ENCODE assay signal across 44 mouse cellular contexts in the genomic region with DNA sequence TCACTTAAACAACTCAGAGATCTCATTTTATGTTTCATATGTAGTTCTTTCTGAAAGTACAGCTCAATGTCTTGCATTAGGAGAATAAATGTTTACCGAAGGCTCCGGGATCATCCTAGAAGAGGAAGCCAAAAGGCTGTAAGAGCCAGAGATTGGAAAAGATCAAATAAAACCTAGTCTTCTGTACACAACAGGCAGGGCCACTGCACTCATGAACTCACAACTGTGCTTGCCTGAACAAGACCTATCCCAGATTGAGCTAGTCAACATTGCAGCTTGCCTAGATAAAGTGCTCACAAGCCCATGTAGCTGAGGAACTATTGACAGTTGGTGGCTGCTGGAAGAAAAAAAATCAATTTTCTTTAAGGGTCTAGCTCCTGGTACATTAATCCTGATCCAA. TPM values are rescaled to one million over a fixed set of nuclear protein-coding genes. Genes with fewer than 3 reads are reported as not detected.
"Had no signal": no experiment of that assay in that cellular context is flagged by ENCODE, and none has a peak within 500 bp of the region (broad histone marks: within the 10 kb centered on the region; RNA-seq: fewer than 3 reads in every experiment).

No protein-coding gene starts in this region.

- H3K4me1 ChIP-seq: limb, embryonic 10.5 days; limb, embryonic 12.5 days; limb, embryonic 13.5 days; limb, embryonic 15.5 days; liver, embryonic 12.5 days; liver, embryonic 13.5 days; liver, embryonic 15.5 days; lung, embryonic 15.5 days; megakaryocyte, embryonic 14.5 days; midbrain, embryonic 10.5 days; midbrain, embryonic 12.5 days; midbrain, embryonic 13.5 days; midbrain, embryonic 15.5 days had no signal

- H3K4me2 ChIP-seq: limb, embryonic 12.5 days; limb, embryonic 13.5 days; limb, embryonic 15.5 days; liver, embryonic 11.5 days; liver, embryonic 12.5 days; liver, embryonic 13.5 days; liver, embryonic 15.5 days; lung, embryonic 14.5 days; lung, embryonic 15.5 days; midbrain, embryonic 11.5 days; midbrain, embryonic 12.5 days; midbrain, embryonic 13.5 days; midbrain, embryonic 15.5 days had no signal

- H3K9me3 ChIP-seq: limb, embryonic 10.5 days; limb, embryonic 12.5 days; limb, embryonic 13.5 days; limb, embryonic 15.5 days; liver, embryonic 12.5 days; liver, embryonic 13.5 days; liver, embryonic 15.5 days; lung, embryonic 15.5 days; megakaryocyte, embryonic 14.5 days; midbrain, embryonic 10.5 days; midbrain, embryonic 12.5 days; midbrain, embryonic 13.5 days; midbrain, embryonic 15.5 days had no signal

- H3K4me3 ChIP-seq: left cerebral cortex, adult 2 months; limb, embryonic 10.5 days; limb, embryonic 12.5 days; limb, embryonic 13.5 days; limb, embryonic 15.5 days; liver, embryonic 12.5 days; liver, embryonic 13.5 days; liver, embryonic 15.5 days; lung, embryonic 15.5 days; megakaryocyte, embryonic 14.5 days; midbrain, embryonic 10.5 days; midbrain, embryonic 12.5 days; midbrain, embryonic 13.5 days; midbrain, embryonic 15.5 days; myocyte had no signal

- ATAC-seq: liver, embryonic 12.5 days; lung, postnatal 0 days; midbrain, embryonic 13.5 days; midbrain, embryonic 15.5 days; midbrain, embryonic 16.5 days had no signal

- H3K9ac ChIP-seq: limb, embryonic 12.5 days; limb, embryonic 13.5 days; limb, embryonic 15.5 days; liver, embryonic 12.5 days; liver, embryonic 13.5 days; liver, embryonic 14.5 days; liver, embryonic 15.5 days; lung, embryonic 14.5 days; lung, embryonic 15.5 days; midbrain, embryonic 12.5 days; midbrain, embryonic 13.5 days; midbrain, embryonic 15.5 days had no signal

- DNase-seq: left cerebral cortex, postnatal 4 days; liver; liver, embryonic 13.5 days; lung, adult 18-20 months; lung, adult 2 months; lung, embryonic 14.5 days; lung, postnatal 10 days; lung, postnatal 14 days; lung, postnatal 36 days; lung, postnatal 4 days; midbrain, embryonic 14.5 days had no signal

- H3K27ac ChIP-seq: left cerebral cortex, adult 2 months; limb, embryonic 10.5 days; limb, embryonic 12.5 days; limb, embryonic 13.5 days; limb, embryonic 15.5 days; liver, embryonic 12.5 days; liver, embryonic 13.5 days; liver, embryonic 14.5 days; liver, embryonic 15.5 days; lung, embryonic 15.5 days; macrophage; midbrain, embryonic 10.5 days; midbrain, embryonic 12.5 days; midbrain, embryonic 13.5 days; midbrain, embryonic 15.5 days had no signal

- H3K36me3 ChIP-seq: limb, embryonic 10.5 days; limb, embryonic 12.5 days; limb, embryonic 13.5 days; limb, embryonic 15.5 days; liver, embryonic 12.5 days; liver, embryonic 13.5 days; liver, embryonic 15.5 days; lung, embryonic 15.5 days; midbrain, embryonic 10.5 days; midbrain, embryonic 12.5 days; midbrain, embryonic 13.5 days; midbrain, embryonic 15.5 days had no signal

- H3K27me3 ChIP-seq: limb, embryonic 12.5 days; limb, embryonic 13.5 days; limb, embryonic 15.5 days; liver, embryonic 12.5 days; liver, embryonic 13.5 days; liver, embryonic 15.5 days; lung, embryonic 15.5 days; megakaryocyte, embryonic 14.5 days; midbrain, embryonic 12.5 days; midbrain, embryonic 13.5 days; midbrain, embryonic 15.5 days had no signal

RNA-seq across cellular contexts. Expression of a gene that starts 42.5 kb away (rescaled TPM):
- total RNA-seq: megakaryocyte progenitor cell, adult 5-6 weeks; megakaryocyte-erythroid progenitor cell, adult 5-6 weeks had no signal
- polyA plus RNA-seq: macrophage, myocyte had no signal

RNA-seq across cellular contexts. Expression of a gene that starts 55.8 kb away (rescaled TPM):
- total RNA-seq: left cerebral cortex, adult 18-20 months; left cerebral cortex, adult 2 months; left cerebral cortex, adult 8-10 months; left cerebral cortex, postnatal 10 days; left cerebral cortex, postnatal 14 days; left cerebral cortex, postnatal 25 days; left cerebral cortex, postnatal 36 days; left cerebral cortex, postnatal 4 days; megakaryocyte progenitor cell, adult 5-6 weeks; megakaryocyte-erythroid progenitor cell, adult 5-6 weeks; midbrain, postnatal 0 days; monocyte, adult 5-6 weeks had no signal
- polyA plus RNA-seq: limb, embryonic 10.5 days; limb, embryonic 11.5 days; limb, embryonic 12.5 days; limb, embryonic 13.5 days; limb, embryonic 14.5 days; limb, embryonic 15.5 days; liver, embryonic 11.5 days; liver, embryonic 12.5 days; liver, embryonic 13.5 days; liver, embryonic 14.5 days; lung, adult 2 months; lung, embryonic 14.5 days; lung, embryonic 16.5 days; macrophage; midbrain, embryonic 10.5 days; midbrain, embryonic 11.5 days; midbrain, embryonic 12.5 days; midbrain, embryonic 13.5 days; midbrain, embryonic 14.5 days; midbrain, embryonic 15.5 days; midbrain, embryonic 16.5 days; midbrain, postnatal 0 days; myocyte had no signal
